Mouse (Mus musculus) liver, embryonic 13.5 days (tissue): ENCODE data around the gene Tmem53. TPM values are rescaled to one million over a fixed set of nuclear protein-coding genes. Genes with fewer than 3 reads are reported as not detected.

Experiments
- ATAC-seq: fragments of 200-750 bp; cut with Nextera tagmentation; 2 replicates; pipeline ENCODE4 v1.8.0; 2017; ENCODE audit warnings: low read depth, mild to moderate bottlenecking, moderate number of reproducible peaks, moderate library complexity
- DNase-seq: peaks from one replicate; pipeline ENCODE4 v3.0.0; 2022
- H3K27ac ChIP-seq: fragments of 300-500 bp; sonication (generic); 2 replicates; pipeline ENCODE4 v1.5.1; 2015; ENCODE audit warnings: moderate library complexity, mild to moderate bottlenecking, inconsistent platforms
- H3K27me3 ChIP-seq: fragments of 300-500 bp; sonication (generic); 2 replicates; pipeline ENCODE4 v1.6.1; 2015; ENCODE audit warnings: mild to moderate bottlenecking, inconsistent platforms
- H3K36me3 ChIP-seq: fragments of 300-500 bp; sonication (generic); 2 replicates; pipeline ENCODE4 v1.6.1; 2015; ENCODE audit warnings: mild to moderate bottlenecking, inconsistent platforms
- H3K4me1 ChIP-seq: fragments of 300-500 bp; sonication (generic); replicated peaks from 2 replicates; pipeline ENCODE4 v1.6.1; 2015; ENCODE audit warnings: inconsistent platforms
- H3K4me2 ChIP-seq: fragments of 300-500 bp; sonication (generic); 2 replicates; pipeline ENCODE4 v1.6.1; 2015; ENCODE audit warnings: inconsistent platforms, mild to moderate bottlenecking, moderate library complexity
- H3K4me3 ChIP-seq: fragments of 300-500 bp; sonication (generic); replicated peaks from 2 replicates; pipeline ENCODE4 v1.5.1; 2015; ENCODE audit warnings: mild to moderate bottlenecking, inconsistent platforms
- H3K9ac ChIP-seq: fragments of 300-500 bp; sonication (generic); 2 replicates; pipeline ENCODE4 v1.6.1; 2015; ENCODE audit warnings: mild to moderate bottlenecking, inconsistent platforms
- H3K9me3 ChIP-seq: fragments of 300-500 bp; sonication (generic); replicated peaks from 2 replicates; pipeline ENCODE4 v1.6.1; 2016; ENCODE audit warnings: inconsistent platforms
- WGBS: fragments of 180-500 bp; shearing (Covaris S2); methylation state at CpG from one replicate; pipeline ENCODE4 v1.1.7; 2015; ENCODE audit not compliant: insufficient replicate concordance; 5-methylcytosine and 5-hydroxymethylcytosine counted together
- polyA plus RNA-seq: library from polyadenylated mRNA; unstranded; fragments of >200 nt; fragmentation: Nextera tagmentation; extraction: Ambion mirVana; gene quantifications from 2 replicates; pipeline ENCODE4 v1.2.1, GENCODE M21; 2015

Tmem53 gene
- 3.5 and 3.6 TPM in 2 replicates for polyA plus RNA-seq

DNA sequence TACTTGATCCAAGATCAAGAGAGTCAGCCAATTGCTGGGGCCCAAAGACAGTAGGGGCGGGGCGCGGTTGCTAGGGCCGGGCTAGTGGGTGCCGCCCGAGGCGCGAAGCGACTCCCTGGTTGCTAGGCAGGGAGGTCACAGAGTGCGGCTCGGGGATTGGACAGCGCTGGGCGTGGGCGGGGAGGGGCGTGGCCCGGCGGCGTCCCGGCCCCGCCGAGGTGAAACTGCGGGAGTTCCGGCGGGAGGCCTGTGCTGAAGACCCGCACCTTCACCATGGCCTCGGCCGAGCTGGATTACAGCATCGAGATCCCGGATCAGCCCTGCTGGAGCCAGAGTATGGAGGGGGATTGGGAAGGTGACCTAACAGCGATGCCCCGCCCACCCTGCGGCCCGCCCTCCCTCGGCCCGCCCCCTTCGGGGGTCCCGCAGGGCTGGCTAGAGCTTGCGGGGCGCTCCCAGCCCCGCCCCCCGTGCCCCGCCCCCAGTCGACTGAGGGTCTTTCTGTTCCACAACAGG, at the start of gene Tmem53, which contains the start of gene Armh1:
Gene Tmem53 (plus strand): TSS at position 151 of the 516 bp plus-strand sequence.
Gene Armh1 (minus strand): TSS at position 325 of the 516 bp plus-strand sequence.
- Histone ChIP-seq H3K4me2 (peak within 1 kb of the TSS; percentile 92), H3K9ac (peak within 1 kb of the TSS; percentile 76), H3K4me3 (peak within 1 kb of the TSS; percentile 73), H3K27me3 (0 out of 2 replicates have a peak, but pooled peaks cover 3% of the 10 kb centered on the region), H3K9me3 (no peaks in the 10 kb centered on the region), H3K4me1 (peaks cover 33% of the 10 kb centered on the region), H3K36me3 (no peaks in the 10 kb centered on the region), H3K27ac (peak within 1 kb of the TSS; percentile 64; the same call in 1 of the 2 replicates)
- ATAC-seq (peak; percentile 100), DNase-seq (peak; percentile 94)
- under 1% methylated on average over 41 of the region's 43 CpGs for WGBS

DNA sequence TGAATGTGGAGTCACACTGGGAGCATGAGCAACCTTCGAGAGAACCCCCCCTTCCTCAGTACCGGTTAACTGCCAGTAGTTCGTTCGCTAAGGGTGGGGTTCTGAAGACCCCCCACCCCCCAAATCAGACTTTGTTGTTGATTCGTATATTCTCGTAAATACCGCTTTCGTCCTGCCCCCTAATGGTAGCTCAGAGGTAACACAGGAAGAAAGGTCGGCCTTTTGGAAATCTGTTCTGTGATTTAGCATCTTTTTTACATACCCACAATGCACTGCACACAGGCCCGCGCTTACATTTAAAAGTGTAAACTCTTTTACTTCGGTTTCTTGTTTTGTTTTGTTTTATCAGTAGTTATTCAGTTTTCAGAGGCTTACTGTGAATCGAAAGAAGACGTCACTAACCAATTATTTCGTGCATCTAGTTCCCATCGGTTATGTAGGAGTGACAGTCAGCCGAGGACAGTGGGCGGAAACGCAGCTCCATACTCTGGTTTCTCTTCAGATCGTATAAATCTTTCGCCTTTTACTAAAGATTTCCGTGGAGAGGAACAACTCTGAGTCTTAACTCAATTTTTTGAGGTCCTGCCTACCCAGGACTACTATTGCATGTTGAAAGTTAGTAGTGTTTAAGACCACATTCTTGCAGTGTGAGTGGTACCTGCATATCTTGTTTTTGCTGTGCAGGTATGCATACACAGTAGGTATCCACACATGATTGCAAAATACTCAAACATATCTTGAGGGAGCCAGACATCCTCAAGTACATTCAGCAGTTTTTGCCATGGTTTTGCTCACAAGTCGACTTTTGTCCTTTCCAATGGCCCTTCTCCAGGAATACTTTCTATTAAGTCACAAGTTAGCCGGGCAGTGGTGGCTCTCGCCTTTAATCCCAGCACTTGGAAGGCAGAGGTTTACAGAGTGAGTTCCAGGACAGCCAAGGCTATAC, 49.4 kb upstream of the Tmem53 start:
- no peak overlapping the region for H3K9ac ChIP-seq

DNA sequence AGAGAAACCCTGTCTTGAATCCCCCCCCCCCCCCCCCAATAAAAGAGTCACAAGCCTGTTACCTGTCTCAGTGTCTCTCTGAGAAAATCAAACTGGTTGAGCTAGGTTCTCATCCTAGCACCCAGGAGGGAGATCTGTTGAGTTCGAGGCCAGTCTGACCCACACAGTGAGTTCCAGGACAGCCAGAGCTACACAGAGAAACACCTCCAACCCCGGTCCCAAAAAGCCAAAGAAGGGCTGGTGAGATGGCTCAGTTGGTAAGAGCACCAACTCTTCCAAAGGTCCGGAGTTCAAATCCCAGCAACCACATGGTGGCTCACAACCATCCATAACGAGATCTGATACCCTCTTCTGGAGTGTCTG, 48.8 kb upstream of the Tmem53 start:
- 44% methylated on average over 4 of the region's 4 CpGs for WGBS
- Histone ChIP-seq H3K4me2 (no peak overlapping the region), H3K36me3 (no peaks in the 10 kb centered on the region), H3K9me3 (no peaks in the 10 kb centered on the region), H3K27ac (peak overlapping the region; percentile 23; the same call in 1 of the 2 replicates), H3K4me1 (peaks cover 6% of the 10 kb centered on the region; the same call in 1 of the 2 replicates), H3K27me3 (no peaks in the 10 kb centered on the region), H3K9ac (no peak overlapping the region), H3K4me3 (no peak overlapping the region)
- DNase-seq (no peak), ATAC-seq (no peak)

More for the DNA sequence above, 49.4 kb upstream of the Tmem53 start:
- Histone ChIP-seq H3K36me3 (no peaks in the 10 kb centered on the region), H3K27me3 (no peaks in the 10 kb centered on the region), H3K4me2 (peak overlapping the region; percentile 46), H3K4me3 (peak overlapping the region; percentile 19; the same call in 1 of the 2 replicates), H3K4me1 (peaks cover 6% of the 10 kb centered on the region; the same call in 1 of the 2 replicates), H3K27ac (peak overlapping the region; percentile 23; the same call in 1 of the 2 replicates), H3K9me3 (no peaks in the 10 kb centered on the region)
- under 1% methylated on average over 25 of the region's 25 CpGs for WGBS
- peak; percentile 25 for DNase-seq
- peak; percentile 96 for ATAC-seq

DNA sequence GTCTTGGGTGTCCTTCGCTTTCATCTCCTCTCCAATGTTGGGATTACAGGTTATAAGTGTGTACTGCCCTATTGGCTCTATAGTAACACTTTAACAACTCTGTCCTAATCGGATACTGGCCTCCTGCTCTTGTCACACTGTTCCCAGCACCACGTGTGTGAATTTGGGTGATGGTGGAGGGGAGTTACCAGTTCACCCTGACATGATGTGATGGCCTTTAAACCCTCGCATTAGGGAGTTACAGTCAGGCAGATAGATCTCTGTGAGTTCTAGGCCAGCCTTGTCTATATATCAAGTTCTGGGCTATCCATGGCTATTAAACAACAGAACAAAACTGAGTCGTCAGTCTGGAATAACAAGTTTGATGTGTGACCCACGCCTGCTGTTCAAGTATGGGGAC, 42.2 kb upstream of the Tmem53 start:
- no peak overlapping the region for H3K4me2 ChIP-seq
- no peak overlapping the region for H3K4me3 ChIP-seq
- no peaks in the 10 kb centered on the region for H3K36me3 ChIP-seq
- WGBS: 72% methylated on average over 6 of the region's 6 CpGs
- H3K4me1 ChIP-seq: no peaks in the 10 kb centered on the region; the same call in 1 of the 2 replicates
- no peak overlapping the region for H3K27ac ChIP-seq
- no peak overlapping the region for H3K9ac ChIP-seq
- no peaks in the 10 kb centered on the region for H3K27me3 ChIP-seq
- DNase-seq (no peak), ATAC-seq (no peak)
- H3K9me3 ChIP-seq: no peaks in the 10 kb centered on the region

DNA sequence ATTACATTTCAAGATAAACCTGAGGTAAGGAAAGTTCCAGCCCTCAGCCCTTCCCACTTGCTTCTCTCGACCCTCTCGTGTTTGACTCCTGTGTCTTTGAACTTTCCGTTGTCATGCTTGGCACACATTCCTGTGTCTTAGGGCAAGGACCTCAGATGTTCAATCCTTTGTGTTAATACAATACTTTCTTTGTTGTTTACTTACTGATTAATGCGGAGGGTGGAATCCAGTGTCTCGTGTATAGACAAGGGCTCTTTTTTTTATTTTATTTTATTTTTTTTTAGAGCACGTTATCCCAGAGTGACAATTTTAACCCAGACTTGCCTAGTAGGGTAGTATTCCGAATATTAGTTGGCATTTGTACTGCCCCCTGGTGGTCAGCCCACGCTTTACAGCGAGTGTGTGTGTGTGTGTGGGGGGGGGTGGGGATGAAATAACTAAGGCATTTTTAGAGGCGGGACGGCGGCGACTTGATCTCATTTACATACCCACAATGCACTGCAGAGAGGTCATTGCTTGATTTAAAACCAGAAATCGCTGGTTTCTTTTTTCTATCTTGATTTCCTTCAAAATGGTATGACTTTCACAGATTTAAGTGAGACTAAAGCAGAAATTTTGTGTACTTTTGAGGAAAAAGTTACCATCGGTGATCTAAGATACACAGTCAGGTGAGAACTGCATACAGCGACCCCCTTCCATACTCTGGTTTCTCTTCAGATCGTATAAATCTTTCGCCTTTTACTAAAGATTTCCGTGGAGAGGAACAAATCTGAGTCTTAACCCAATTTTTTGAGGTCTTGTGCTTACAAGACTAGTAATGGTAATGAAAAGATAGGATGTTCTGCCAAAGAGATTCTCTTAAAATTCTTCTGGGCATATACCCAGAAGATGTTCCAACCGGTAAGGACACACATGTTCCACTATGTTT, 41.3 kb upstream of the Tmem53 start:
- Histone ChIP-seq H3K4me1 (no peaks in the 10 kb centered on the region; the same call in 1 of the 2 replicates), H3K27ac (no peak overlapping the region)
- peak; percentile 83 for ATAC-seq

DNA sequence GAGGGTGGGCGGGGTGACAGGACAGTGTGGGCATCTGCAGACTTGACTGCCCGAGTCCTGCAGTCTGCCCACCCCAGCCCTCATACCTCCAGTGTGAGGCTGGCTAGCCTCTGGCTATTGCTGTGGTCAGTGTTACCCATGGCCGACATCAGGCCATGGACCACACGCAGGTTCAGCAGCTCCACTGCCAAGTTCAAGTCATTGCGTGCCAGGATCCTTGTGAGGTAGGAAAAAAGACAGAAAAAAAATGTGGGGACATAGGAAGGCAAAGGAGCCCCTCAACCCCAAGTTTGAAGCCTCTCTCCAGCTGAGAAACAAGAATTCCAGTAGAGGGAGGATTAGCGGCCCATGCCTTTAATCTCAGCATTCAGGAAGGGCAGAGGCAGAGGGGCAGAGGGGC, 37.5 kb upstream of the Tmem53 start:
- DNase-seq (no peak), ATAC-seq (no peak)
- no peaks in the 10 kb centered on the region for H3K27me3 ChIP-seq
- H3K27ac ChIP-seq: no peak overlapping the region
- H3K9ac ChIP-seq: no peak overlapping the region
- H3K4me1 ChIP-seq: peaks cover 6% of the 10 kb centered on the region
- H3K36me3 ChIP-seq: no peaks in the 10 kb centered on the region
- no peaks in the 10 kb centered on the region for H3K9me3 ChIP-seq
- WGBS: 72% methylated on average over 6 of the region's 6 CpGs
- H3K4me2 ChIP-seq: no peak overlapping the region
- no peak overlapping the region for H3K4me3 ChIP-seq

More for the DNA sequence above, 41.3 kb upstream of the Tmem53 start:
- H3K36me3 ChIP-seq: no peaks in the 10 kb centered on the region
- no peak overlapping the region for H3K4me3 ChIP-seq
- peak; percentile 59 for DNase-seq
- H3K27me3 ChIP-seq: no peaks in the 10 kb centered on the region
- H3K9me3 ChIP-seq: no peaks in the 10 kb centered on the region
- no peak overlapping the region for H3K9ac ChIP-seq
- no peak overlapping the region for H3K4me2 ChIP-seq
- 5% methylated on average over 20 of the region's 20 CpGs for WGBS

DNA sequence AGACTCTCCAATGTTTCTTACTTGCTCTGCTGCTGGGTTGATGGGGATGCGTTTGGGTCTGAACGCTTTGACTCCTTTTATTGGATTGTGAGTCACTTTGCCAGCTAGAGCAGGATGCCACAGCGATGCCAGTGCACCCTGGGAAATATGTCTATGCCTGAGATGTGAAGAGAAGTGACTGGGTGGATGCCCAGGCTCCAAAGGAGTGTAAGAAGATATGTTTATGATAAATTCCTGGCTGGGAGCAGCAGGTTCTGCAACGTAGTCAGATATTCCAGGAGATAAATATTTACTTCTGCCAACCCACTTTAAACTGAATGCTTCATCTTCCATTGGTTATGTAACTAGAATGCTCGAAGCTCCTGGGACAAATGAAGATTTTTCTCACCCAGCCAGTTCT, 34.7 kb upstream of the Tmem53 start:
- H3K9ac ChIP-seq: no peak overlapping the region
- no peaks in the 10 kb centered on the region for H3K9me3 ChIP-seq
- 71% methylated on average over 5 of the region's 5 CpGs for WGBS
- H3K4me2 ChIP-seq: no peak overlapping the region
- DNase-seq (no peak), ATAC-seq (no peak)
- H3K27ac ChIP-seq: no peak overlapping the region
- H3K4me3 ChIP-seq: no peak overlapping the region
- H3K27me3 ChIP-seq: no peaks in the 10 kb centered on the region
- H3K36me3 ChIP-seq: no peaks in the 10 kb centered on the region
- peaks cover 6% of the 10 kb centered on the region for H3K4me1 ChIP-seq

DNA sequence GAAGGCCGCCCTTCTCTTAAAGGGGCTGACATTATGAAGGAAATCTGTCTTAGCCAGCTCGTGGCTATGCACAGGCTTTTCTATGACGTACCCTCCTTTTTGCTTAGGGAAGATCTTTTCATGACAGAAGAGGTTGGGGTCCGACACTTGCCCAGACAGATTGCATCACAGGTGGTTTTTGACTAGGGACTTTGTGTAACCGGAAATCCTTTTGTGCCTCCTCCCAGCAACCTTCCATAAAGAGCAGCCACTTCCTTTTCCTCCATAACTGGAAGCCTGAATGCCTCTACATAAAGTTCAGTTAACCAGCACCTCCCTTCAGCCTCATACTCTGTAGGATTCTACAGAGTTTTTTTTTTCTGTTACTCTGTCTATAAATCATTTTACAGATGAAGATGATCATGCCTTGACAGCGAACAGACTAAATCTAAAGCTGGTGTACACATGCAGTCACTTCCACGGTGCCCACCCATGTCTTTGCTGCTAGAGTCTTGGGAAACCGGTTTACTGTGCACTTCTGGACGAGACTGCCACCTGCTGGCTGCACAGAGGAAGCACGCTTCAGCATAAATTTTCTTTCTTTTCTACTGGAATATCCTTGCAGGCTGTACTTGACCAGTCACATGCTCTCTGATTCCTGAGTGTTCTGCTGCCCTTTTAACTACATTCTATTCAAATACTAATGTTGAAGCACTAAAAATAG, 33.1 kb upstream of the Tmem53 start:
- DNase-seq (no peak), ATAC-seq (peak; percentile 39; the same call in 1 of the 2 replicates)
- 18% methylated on average over 10 of the region's 10 CpGs for WGBS
- Histone ChIP-seq H3K27me3 (no peaks in the 10 kb centered on the region), H3K9ac (no peak overlapping the region), H3K27ac (no peak overlapping the region), H3K4me2 (no peak overlapping the region), H3K4me3 (no peak overlapping the region), H3K36me3 (no peaks in the 10 kb centered on the region), H3K9me3 (no peaks in the 10 kb centered on the region), H3K4me1 (peaks cover 6% of the 10 kb centered on the region)

DNA sequence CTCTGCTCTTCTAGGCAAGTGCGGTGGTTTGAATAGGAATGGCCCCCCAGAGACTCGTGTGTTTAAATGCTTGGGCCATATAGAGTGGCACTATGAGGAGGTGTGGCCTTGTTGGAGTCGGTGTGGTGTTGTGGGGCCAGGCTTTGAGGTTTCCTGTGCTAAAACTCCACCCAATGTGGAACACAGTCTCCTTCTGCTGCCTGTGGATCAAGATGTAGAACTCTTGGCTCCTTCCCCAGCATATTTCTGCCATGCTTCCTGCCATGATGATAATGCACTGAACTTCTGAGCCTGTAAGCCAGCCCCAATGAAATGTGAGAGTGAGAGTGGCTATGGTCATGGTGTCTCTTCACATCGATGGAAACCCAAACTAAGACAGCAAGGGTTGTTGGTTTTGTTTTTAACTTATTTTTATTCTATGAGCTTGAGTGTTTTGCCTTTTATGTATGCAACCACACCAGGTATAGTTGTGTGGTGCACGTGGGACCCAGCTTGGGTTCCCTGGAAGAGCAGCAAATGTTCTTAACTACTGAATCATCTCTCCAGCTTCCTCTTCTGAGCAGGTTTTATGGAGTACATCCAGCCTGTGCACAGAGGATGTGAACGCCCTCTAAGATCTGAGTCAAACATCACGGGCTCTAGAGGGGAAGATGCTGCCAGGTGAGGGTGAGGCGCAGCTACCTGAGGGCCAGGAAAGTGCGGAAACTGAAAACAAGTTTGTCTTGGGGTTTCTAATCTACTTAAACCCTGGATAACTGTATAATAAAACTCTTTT, 30.8 kb upstream of the Tmem53 start:
- no peaks in the 10 kb centered on the region for H3K27me3 ChIP-seq
- no peak for ATAC-seq
- H3K4me1 ChIP-seq: peaks cover 6% of the 10 kb centered on the region
- no peaks in the 10 kb centered on the region for H3K36me3 ChIP-seq
- DNase-seq: no peak
- no peak overlapping the region for H3K9ac ChIP-seq
- H3K27ac ChIP-seq: no peak overlapping the region
- no peaks in the 10 kb centered on the region for H3K9me3 ChIP-seq
- no peak overlapping the region for H3K4me2 ChIP-seq
- 51% methylated on average over 9 of the region's 9 CpGs for WGBS
- no peak overlapping the region for H3K4me3 ChIP-seq

DNA sequence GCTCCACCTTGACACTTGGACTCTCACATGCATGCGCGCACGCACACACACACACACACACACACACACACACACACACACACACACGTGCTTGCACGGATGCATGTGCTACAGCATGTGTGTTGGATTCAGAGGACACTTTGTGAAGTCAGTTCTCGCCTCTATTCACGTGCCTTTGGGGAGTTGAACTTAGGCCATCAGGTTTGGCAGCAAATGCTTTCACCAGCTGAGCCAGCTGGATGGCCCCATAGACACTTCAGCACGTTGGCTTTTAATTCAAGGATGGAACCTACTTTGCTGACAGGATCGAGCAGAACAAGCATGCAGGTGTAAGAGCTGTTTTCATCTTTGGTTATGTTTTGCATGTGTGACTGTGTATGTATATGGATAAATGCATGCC, 29.9 kb upstream of the Tmem53 start:
- H3K27me3 ChIP-seq: no peaks in the 10 kb centered on the region
- DNase-seq (no peak), ATAC-seq (no peak)
- H3K4me2 ChIP-seq: no peak overlapping the region
- 77% methylated on average over 9 of the region's 9 CpGs for WGBS
- H3K36me3 ChIP-seq: no peaks in the 10 kb centered on the region
- peaks cover 6% of the 10 kb centered on the region for H3K4me1 ChIP-seq
- no peak overlapping the region for H3K4me3 ChIP-seq
- H3K9ac ChIP-seq: no peak overlapping the region
- no peak overlapping the region for H3K27ac ChIP-seq
- no peaks in the 10 kb centered on the region for H3K9me3 ChIP-seq
